Mouse (Mus musculus): ENCODE data around the gene Pip5k1c. TPM values are rescaled to one million over a fixed set of nuclear protein-coding genes. Genes with fewer than 3 reads are reported as not detected.
A peak's percentile ranks its signal among the peaks of the same experiment; 100 is the strongest.

Pip5k1c gene
- polyA plus RNA-seq, 1 experiment: 124 TPM

DNA sequence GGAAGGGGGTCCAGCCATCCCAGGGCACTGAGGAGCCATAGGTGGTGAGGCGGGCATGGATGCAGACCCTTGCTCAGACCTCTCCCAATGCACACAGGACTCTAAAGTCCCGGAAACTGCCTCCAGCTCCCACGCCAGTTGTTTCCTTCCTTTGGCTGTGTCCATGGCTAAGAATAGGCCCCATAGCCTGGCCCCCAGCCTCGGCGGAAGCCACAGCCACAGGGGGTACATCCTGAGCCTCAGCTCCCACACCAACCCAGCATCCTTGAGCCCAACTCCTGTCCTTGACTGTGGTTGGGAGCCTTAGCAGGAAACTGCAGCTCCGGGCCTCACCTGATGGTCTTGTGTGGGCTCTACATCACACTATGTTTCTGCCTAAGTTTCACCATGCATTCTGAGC is 34.1 kb downstream of the Pip5k1c start:
- Histone ChIP-seq H3K36me3 (replicated peaks; ENCODE audit: low read length) (peaks cover 69% of the 10 kb centered on the region), H3K4me1 (peaks cover 99% of the 10 kb centered on the region), H3K27me3 (replicated peaks) (no peaks in the 10 kb centered on the region), H3K4me3 (replicated peaks) (peak overlapping the region; percentile 88), H3K9me3 (no peaks in the 10 kb centered on the region)
- TF ChIP-seq FLI1 (IDR thresholded peaks at IDR 0.05; ENCODE audit: low read length) (no peak), GATA1 (IDR thresholded peaks at IDR 0.05; ENCODE audit: borderline replicate concordance, low read length) (no peak)

DNA sequence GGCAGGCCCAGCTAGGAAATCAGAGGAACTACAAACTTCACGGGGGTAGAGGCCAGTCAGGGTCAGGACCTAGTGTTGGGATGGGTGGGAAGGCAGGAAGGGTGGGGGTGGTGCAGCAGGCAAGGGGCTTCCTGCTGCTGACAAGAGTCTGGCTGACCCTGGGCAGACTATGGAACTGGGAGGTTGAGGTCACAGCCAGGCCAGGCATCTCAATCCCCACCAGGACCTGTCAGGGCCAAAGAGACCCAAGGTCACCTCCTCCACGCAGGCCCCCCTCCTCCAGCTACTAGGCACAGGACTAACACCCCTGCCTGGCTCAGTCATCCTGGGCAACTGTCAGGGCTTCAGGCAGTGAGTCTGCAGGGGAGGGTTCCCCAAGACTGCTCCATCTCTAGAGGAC is 35.2 kb downstream of the Pip5k1c start:
- H3K36me3 ChIP-seq (replicated peaks; ENCODE audit: low read length): peaks cover 70% of the 10 kb centered on the region
- H3K27me3 ChIP-seq (replicated peaks): no peaks in the 10 kb centered on the region
- no peaks in the 10 kb centered on the region for H3K9me3 ChIP-seq
- no peak for TF ChIP-seq FLI1 (IDR thresholded peaks at IDR 0.05; ENCODE audit: low read length)
- no peak for TF ChIP-seq GATA1 (IDR thresholded peaks at IDR 0.05; ENCODE audit: borderline replicate concordance, low read length)
- H3K4me1 ChIP-seq: peaks cover 97% of the 10 kb centered on the region
- peak overlapping the region; percentile 91 for H3K4me3 ChIP-seq (replicated peaks)

DNA sequence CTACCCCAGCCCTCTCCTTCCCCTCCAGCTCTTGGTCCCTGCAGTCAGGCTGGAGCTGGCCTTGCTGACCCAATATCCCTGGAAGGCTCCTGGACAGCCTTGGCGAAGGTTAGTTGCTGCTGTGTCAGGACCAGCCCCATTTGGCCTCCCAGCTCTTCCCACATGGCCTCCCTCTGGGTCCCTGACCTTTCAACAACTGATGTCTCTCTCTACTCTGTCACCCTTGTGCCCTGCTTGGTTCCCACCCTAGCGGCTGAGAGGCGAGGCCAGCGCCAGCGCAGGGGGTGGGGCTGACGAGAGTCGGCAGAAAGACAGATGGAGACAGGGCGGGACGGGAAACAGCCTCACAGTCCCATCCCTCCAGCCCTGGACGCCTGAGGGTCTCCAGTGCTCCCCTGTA is 35.6 kb downstream of the Pip5k1c start, which contains the start of gene Tbxa2r:
Gene Tbxa2r, plus strand, starts transcription at position 346 of the 400 bp plus-strand sequence.
- Histone ChIP-seq H3K36me3 (replicated peaks; ENCODE audit: low read length) (peaks cover 69% of the 10 kb centered on the region), H3K4me3 (replicated peaks) (peak within 1 kb of the TSS; percentile 91), H3K9me3 (no peaks in the 10 kb centered on the region), H3K27me3 (replicated peaks) (no peaks in the 10 kb centered on the region), H3K4me1 (peaks cover 97% of the 10 kb centered on the region)
- no peak for TF ChIP-seq GATA1 (IDR thresholded peaks at IDR 0.05; ENCODE audit: borderline replicate concordance, low read length)
- TF ChIP-seq FLI1 (IDR thresholded peaks at IDR 0.05; ENCODE audit: low read length): no peak

DNA sequence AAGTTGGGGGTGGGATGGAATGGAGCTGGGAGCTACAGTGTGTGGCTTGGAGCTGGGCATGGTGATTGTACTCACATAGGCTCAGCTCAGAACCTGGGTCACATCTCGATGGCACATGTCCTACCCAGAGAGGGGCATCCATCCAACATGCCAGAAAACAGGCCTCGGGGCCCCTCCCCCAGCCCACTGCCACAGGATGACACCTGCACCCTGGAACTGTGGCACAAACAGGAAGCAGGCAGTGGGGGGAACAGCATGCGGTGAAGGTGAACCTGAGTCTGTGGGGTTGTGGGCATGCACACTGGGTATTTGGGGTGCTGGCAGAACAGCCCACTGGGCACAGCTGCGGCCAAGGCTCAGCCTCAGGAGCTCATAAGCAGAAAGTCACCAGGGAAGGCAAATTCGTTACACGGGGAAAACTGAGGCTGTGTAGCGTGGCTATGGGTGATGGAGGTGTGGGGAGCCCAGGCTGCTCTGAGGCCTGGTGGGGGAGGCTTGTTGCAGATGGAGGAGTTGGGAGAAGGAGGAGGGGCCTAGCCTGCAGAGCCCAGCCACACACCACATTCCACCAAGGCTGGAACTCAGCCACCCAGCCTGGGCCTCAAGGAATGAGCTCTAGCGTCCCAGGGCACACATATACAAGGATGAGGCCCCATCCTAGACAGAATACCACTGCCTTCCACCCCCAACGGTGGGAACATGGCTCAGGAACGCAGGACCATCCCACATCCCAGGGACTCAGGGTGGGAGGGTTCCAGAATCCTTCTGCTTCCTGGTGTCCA is 36.6 kb downstream of the Pip5k1c start:
- H3K27me3 ChIP-seq (replicated peaks): no peaks in the 10 kb centered on the region
- H3K36me3 ChIP-seq (replicated peaks; ENCODE audit: low read length): peaks cover 65% of the 10 kb centered on the region
- peak overlapping the region; percentile 91 for H3K4me3 ChIP-seq (replicated peaks)
- H3K4me1 ChIP-seq: peaks cover 92% of the 10 kb centered on the region
- TF ChIP-seq FLI1 (IDR thresholded peaks at IDR 0.05; ENCODE audit: low read length): no peak
- no peak for TF ChIP-seq GATA1 (IDR thresholded peaks at IDR 0.05; ENCODE audit: borderline replicate concordance, low read length)
- H3K9me3 ChIP-seq: no peaks in the 10 kb centered on the region

DNA sequence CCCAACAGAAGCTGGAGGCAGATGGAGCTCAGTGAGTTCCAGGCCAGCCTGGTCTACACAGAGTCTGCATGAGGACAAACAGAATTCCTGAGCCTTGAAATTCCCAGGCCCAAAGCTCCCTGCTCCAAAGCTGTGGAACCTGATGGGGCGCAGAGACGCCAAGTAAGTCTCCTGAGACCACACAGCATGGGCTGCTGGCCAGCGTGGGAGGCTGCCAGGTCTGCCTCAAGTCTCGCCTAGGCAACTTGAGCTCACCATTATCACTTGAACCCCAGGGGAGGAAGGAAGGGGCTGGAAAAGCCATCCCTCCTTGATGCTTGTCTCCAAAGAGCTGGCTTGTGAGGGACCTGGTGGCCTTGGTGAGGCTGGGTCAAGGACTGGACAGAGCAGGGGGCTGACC is 37.2 kb downstream of the Pip5k1c start:
- H3K9me3 ChIP-seq: no peaks in the 10 kb centered on the region
- H3K27me3 ChIP-seq (replicated peaks): no peaks in the 10 kb centered on the region
- peak overlapping the region; percentile 91 for H3K4me3 ChIP-seq (replicated peaks)
- H3K4me1 ChIP-seq: peaks cover 92% of the 10 kb centered on the region
- peaks cover 65% of the 10 kb centered on the region for H3K36me3 ChIP-seq (replicated peaks; ENCODE audit: low read length)
- TF ChIP-seq FLI1 (IDR thresholded peaks at IDR 0.05; ENCODE audit: low read length) (no peak), GATA1 (IDR thresholded peaks at IDR 0.05; ENCODE audit: borderline replicate concordance, low read length) (no peak)

DNA sequence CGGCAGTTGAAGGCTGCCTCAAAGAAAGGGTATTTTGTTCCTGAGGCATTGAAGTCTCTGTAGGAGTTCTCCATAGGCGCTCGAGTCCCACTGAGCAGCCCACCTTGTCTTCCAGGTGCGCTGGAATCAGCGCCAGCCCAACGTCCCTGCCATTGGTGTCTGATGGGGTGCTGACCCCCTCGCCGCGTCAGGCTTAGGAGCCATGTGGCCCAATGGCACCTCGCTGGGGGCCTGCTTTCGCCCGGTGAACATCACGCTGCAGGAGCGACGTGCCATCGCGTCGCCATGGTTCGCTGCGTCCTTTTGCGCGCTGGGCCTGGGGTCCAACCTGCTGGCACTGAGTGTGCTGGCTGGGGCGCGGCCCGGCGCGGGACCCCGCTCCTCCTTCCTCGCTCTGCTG is 39.5 kb downstream of the Pip5k1c start:
- H3K27me3 ChIP-seq (replicated peaks): no peaks in the 10 kb centered on the region
- H3K4me1 ChIP-seq: peaks cover 89% of the 10 kb centered on the region
- H3K9me3 ChIP-seq: no peaks in the 10 kb centered on the region
- H3K36me3 ChIP-seq (replicated peaks; ENCODE audit: low read length): peaks cover 58% of the 10 kb centered on the region
- TF ChIP-seq FLI1 (IDR thresholded peaks at IDR 0.05; ENCODE audit: low read length): no peak
- TF ChIP-seq GATA1 (IDR thresholded peaks at IDR 0.05; ENCODE audit: borderline replicate concordance, low read length): no peak
- H3K4me3 ChIP-seq (replicated peaks): no peak overlapping the region

DNA sequence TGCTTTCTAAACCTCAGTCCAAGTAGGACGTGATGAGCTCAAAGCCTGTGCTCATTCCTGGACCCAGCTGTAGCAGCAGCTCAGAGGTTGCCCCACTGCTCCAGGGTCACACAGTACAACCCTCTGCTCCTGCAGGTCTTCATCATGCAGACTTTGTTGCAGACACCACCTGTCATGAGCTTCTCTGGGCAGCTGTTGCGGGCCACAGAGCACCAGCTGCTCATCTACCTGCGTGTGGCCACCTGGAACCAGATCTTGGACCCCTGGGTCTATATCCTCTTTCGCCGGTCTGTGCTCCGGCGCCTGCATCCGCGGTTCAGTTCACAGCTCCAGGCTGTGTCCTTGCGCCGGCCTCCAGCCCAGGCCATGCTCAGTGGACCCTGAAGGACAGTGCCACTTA is 41.6 kb downstream of the Pip5k1c start:
- H3K9me3 ChIP-seq: no peaks in the 10 kb centered on the region
- peaks cover 71% of the 10 kb centered on the region for H3K36me3 ChIP-seq (replicated peaks; ENCODE audit: low read length)
- H3K4me3 ChIP-seq (replicated peaks): no peak overlapping the region
- H3K4me1 ChIP-seq: peaks cover 78% of the 10 kb centered on the region
- H3K27me3 ChIP-seq (replicated peaks): no peaks in the 10 kb centered on the region
- TF ChIP-seq FLI1 (IDR thresholded peaks at IDR 0.05; ENCODE audit: low read length) (no peak), GATA1 (IDR thresholded peaks at IDR 0.05; ENCODE audit: borderline replicate concordance, low read length) (no peak)

DNA sequence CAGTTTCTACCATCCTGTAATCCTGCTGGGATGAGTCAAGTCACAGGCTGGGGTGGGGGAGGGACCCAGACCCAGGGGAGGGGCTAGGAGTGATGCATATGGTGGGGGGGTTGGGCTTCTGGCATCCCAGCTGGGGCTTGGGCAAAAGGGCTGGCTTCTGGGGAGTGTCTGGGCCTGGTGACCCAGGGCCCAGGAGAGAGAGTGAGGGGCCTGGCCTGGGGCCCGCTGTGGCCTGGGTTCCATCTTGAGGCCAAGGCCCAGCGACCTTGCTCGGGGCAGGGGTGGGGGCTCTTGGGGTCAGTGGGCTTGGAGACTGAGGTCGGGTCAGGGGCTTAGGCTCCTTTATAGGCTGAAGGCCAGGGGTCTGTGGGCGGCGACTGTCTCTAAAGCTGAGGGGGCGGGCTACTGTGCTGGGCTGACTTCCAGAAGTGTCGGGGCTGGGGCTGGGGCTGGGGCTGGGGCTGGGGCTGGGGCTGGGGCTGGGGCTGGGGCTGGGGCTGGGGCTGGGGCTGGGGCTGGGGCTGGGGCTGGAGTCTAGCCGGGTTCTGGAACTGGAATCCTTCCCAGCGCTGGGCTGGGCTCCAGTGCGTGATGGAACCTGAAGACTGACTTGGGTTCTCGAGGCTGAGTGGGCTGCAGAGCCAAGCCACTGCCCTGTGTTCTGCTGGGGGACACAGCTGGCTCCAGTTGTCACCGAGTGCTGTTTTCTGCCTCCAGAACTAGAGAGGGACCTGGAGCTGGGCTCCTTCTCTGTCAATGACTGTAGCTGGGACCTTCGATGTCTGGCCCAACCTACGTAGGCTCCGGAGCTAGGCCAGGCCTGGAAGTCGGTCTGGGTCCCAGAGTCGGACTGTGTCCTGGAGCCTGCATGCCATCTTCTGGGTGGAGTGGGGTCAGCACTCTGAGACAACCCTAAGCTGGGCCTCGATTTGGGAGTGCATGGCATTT is 42.9 kb downstream of the Pip5k1c start:
- TF ChIP-seq FLI1 (IDR thresholded peaks at IDR 0.05; ENCODE audit: low read length) (no peak), GATA1 (IDR thresholded peaks at IDR 0.05; ENCODE audit: borderline replicate concordance, low read length) (no peak)
- Histone ChIP-seq H3K4me3 (replicated peaks) (no peak overlapping the region), H3K27me3 (replicated peaks) (no peaks in the 10 kb centered on the region), H3K36me3 (replicated peaks; ENCODE audit: low read length) (peaks cover 61% of the 10 kb centered on the region), H3K9me3 (no peaks in the 10 kb centered on the region), H3K4me1 (peaks cover 74% of the 10 kb centered on the region)

DNA sequence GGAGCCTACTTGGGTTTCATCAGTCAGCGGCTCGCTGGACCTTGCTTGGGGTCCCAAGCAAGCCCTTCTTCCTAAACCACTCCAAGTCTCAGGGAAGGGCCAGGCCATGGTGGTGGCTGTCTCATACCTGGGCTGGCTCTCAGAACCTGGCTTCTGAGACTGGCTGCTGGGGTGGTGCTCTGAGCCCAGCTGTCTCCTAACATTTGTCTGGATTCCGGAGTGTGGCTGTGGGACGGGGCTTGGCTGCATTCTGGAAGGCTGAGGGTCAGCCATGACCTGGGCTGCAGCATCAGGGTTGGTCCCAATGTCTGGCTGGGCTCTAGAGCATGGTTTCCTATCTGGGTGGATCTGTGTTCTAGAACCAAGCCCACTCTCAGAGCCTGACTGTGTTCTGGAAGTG is 43.8 kb downstream of the Pip5k1c start:
- Histone ChIP-seq H3K27me3 (replicated peaks) (no peaks in the 10 kb centered on the region), H3K9me3 (no peaks in the 10 kb centered on the region)
- TF ChIP-seq FLI1 (IDR thresholded peaks at IDR 0.05; ENCODE audit: low read length): no peak
- no peak for TF ChIP-seq GATA1 (IDR thresholded peaks at IDR 0.05; ENCODE audit: borderline replicate concordance, low read length)

More for the DNA sequence above, 43.8 kb downstream of the Pip5k1c start:
- Histone ChIP-seq H3K4me1 (peaks cover 75% of the 10 kb centered on the region), H3K36me3 (replicated peaks; ENCODE audit: low read length) (peaks cover 58% of the 10 kb centered on the region), H3K4me3 (replicated peaks) (no peak overlapping the region)

All from megakaryocyte, embryonic 14.5 days (primary cell).